Mouse (Mus musculus) lung, adult 2 months (tissue): ENCODE data around the gene Calml4.

Experiments used
- CTCF ChIP-seq: fragments of 200-500 bp; IDR thresholded peaks from 2 replicates; pipeline ENCODE4 v1.5.1; 2011; ENCODE audit warnings: mild to moderate bottlenecking, low read length, control low read depth; ENCODE audit not compliant: insufficient read depth
- POLR2A ChIP-seq: fragments of 200-500 bp; IDR thresholded peaks from 2 replicates; pipeline ENCODE4 v1.6.1; 2011; ENCODE audit warnings: low read depth, mild to moderate bottlenecking, control low read depth, low read length, borderline replicate concordance; ENCODE audit errors: extremely low read depth

DNA sequence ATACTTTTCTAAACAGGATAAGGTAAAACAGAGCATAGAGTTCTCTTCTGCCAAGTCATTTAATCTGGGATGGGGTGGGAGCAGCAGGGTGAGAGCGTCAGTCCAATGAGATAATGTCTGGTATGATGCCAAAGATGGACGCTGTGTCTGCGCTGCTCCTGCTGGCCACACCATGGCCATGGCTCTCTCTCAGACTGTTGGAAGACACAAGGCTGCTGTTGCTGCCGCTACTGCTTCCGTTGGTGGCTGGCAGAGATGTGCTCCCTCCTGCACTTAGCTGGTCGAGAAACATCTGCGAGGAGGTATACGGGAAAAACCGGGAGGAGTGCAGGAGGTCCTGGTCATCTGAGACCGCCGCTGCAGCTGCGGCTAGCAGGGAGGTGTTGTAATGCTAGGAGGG lies 24.0 kb downstream of the Calml4 start:
- TF ChIP-seq CTCF (0 out of 2 replicates have a peak, but pooled peaks have one; percentile 15), POLR2A (no peak)
